15 mouse cellular contexts compared by ENCODE assay signal in the genomic region with DNA sequence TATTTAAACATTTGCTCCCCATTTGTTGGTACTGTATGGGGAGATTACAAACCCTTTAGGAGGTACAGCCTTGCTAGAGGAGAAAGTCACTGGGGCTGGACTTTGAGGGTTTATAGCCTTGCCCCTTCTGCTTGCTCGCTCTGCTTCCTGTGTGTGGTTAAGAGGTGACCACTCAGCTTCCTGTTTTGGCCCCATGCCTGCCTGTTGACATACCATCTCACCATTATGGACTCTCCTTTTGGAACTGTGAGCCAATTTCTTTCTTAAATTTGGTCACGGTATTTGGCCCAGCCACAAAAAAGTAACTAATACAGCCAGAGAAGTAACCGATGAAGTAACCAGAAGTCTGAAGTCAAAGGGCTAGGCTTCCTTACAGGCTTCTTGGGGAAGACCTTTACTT. TPM values are rescaled to one million over a fixed set of nuclear protein-coding genes. Genes with fewer than 3 reads are reported as not detected.
DNase-seq lines count a peak whose midpoint lies in the region; ATAC-seq and TF ChIP-seq lines count a peak whose summit lies in the region.
"Had no signal": no experiment of that assay in that cellular context is flagged by ENCODE, and none has a peak within 500 bp of the region (broad histone marks: within the 10 kb centered on the region; RNA-seq: fewer than 3 reads in every experiment).

No protein-coding gene starts in this region.

- H3K9me3 ChIP-seq in megakaryocyte, embryonic 14.5 days: peaks cover 8% of the 10 kb centered on the region
- H3K9me3 ChIP-seq in stomach, postnatal 0 days (ENCODE audit: control insufficient read depth, low read length): no peaks in the 10 kb centered on the region
- H3K9me3 ChIP-seq: embryonic facial prominence, embryonic 12.5 days; forebrain, embryonic 10.5 days; limb, embryonic 10.5 days; midbrain, embryonic 15.5 days had no signal

- H3K27ac ChIP-seq in cerebellum, adult 2 months (ENCODE audit: insufficient read depth, low read length): no peak overlapping the region
- H3K27ac ChIP-seq in stomach, postnatal 0 days (replicated peaks): no peak overlapping the region
- H3K27ac ChIP-seq: embryonic facial prominence, embryonic 12.5 days; forebrain, embryonic 10.5 days; hindbrain, embryonic 14.5 days; limb, embryonic 10.5 days; midbrain, embryonic 15.5 days had no signal

- peaks cover 11% of the 10 kb centered on the region for H3K36me3 ChIP-seq in megakaryocyte, embryonic 14.5 days (replicated peaks; ENCODE audit: low read length)
- no peaks in the 10 kb centered on the region for H3K36me3 ChIP-seq in stomach, postnatal 0 days (ENCODE audit: control insufficient read depth, insufficient read depth, low read length)
- H3K36me3 ChIP-seq: embryonic facial prominence, embryonic 12.5 days; forebrain, embryonic 10.5 days; limb, embryonic 10.5 days; midbrain, embryonic 15.5 days had no signal

- TF ChIP-seq EP300 in stomach, postnatal 0 days (optimal IDR thresholded peaks at IDR 0.05): no peak

- H3K27me3 ChIP-seq in megakaryocyte, embryonic 14.5 days (replicated peaks): no peaks in the 10 kb centered on the region
- no peaks in the 10 kb centered on the region for H3K27me3 ChIP-seq in cerebellum, adult 2 months (ENCODE audit: control insufficient read depth, insufficient read depth, low read length)
- H3K27me3 ChIP-seq in stomach, postnatal 0 days (ENCODE audit: control insufficient read depth, insufficient read depth, low read length): no peaks in the 10 kb centered on the region
- H3K27me3 ChIP-seq: embryonic facial prominence, embryonic 12.5 days; midbrain, embryonic 15.5 days had no signal

- peak; percentile 96 for ATAC-seq in common myeloid progenitor, adult 5-6 weeks (replicated peaks; ENCODE audit: low read depth, poor library complexity, severe bottlenecking)
- ATAC-seq in stomach, postnatal 0 days (ENCODE audit: low FRiP score, low TSS enrichment): no peak
- ATAC-seq: midbrain, embryonic 15.5 days had no signal

- TF ChIP-seq CTCF in cerebellum, adult 2 months (IDR thresholded peaks at IDR 0.05; ENCODE audit: borderline replicate concordance, insufficient read depth, low read depth, low read length): no peak
- no peak for TF ChIP-seq CTCF in stomach, postnatal 0 days (IDR thresholded peaks at IDR 0.05; ENCODE audit: low read depth)

- WGBS in cerebellum, adult 2 months: 83% methylated on average over 3 of the region's 3 CpGs
- WGBS in stomach, postnatal 0 days: 89% methylated on average over 3 of the region's 3 CpGs

- H3K4me3 ChIP-seq in megakaryocyte, embryonic 14.5 days (replicated peaks): peak overlapping the region; percentile 86
- H3K4me3 ChIP-seq in cerebellum, adult 2 months (replicated peaks; ENCODE audit: insufficient read depth, low read depth, low read length): no peak overlapping the region
- H3K4me3 ChIP-seq in stomach, postnatal 0 days (ENCODE audit: low read depth, low read length): no peak overlapping the region
- H3K4me3 ChIP-seq: embryonic facial prominence, embryonic 12.5 days; forebrain, embryonic 10.5 days; limb, embryonic 10.5 days; midbrain, embryonic 15.5 days had no signal

- H3K9ac ChIP-seq in stomach, postnatal 0 days (ENCODE audit: low read length): no peak overlapping the region
- H3K9ac ChIP-seq: embryonic facial prominence, embryonic 12.5 days; hindbrain, embryonic 14.5 days; midbrain, embryonic 15.5 days had no signal

- peaks cover 64% of the 10 kb centered on the region for H3K4me1 ChIP-seq in megakaryocyte, embryonic 14.5 days
- no peaks in the 10 kb centered on the region for H3K4me1 ChIP-seq in cerebellum, adult 2 months (ENCODE audit: control insufficient read depth, insufficient read depth, low read length)
- H3K4me1 ChIP-seq in stomach, postnatal 0 days (replicated peaks; ENCODE audit: control insufficient read depth, insufficient read depth): no peaks in the 10 kb centered on the region
- H3K4me1 ChIP-seq: embryonic facial prominence, embryonic 12.5 days; midbrain, embryonic 15.5 days had no signal

- H3K4me2 ChIP-seq in stomach, postnatal 0 days (replicated peaks; ENCODE audit: low read depth): no peak overlapping the region
- H3K4me2 ChIP-seq: embryonic facial prominence, embryonic 12.5 days; hindbrain, embryonic 14.5 days; midbrain, embryonic 15.5 days had no signal

- peak; percentile 58 for DNase-seq in 3T3-L1 (ENCODE audit: low read depth, low spot score)
- peak; percentile 20 to 37 for DNase-seq in B cell, adult 2 months
- DNase-seq in cerebellum, adult 2 months: no peak
- no peak for DNase-seq in retina, postnatal 1 day
- no peak for DNase-seq in stomach, postnatal 0 days (ENCODE audit: low spot score)
- DNase-seq: cerebellum, postnatal 25 days; kidney, adult 18-20 months; kidney, postnatal 25 days had no signal

- no peak for TF ChIP-seq POLR2A in cerebellum, adult 2 months (IDR thresholded peaks at IDR 0.05; ENCODE audit: borderline replicate concordance, insufficient read depth, low read length)

RNA-seq across cellular contexts. Expression of a gene that starts 30.7 kb away (rescaled TPM):
- total RNA-seq in common myeloid progenitor, adult 5-6 weeks (2017): 3.4 and 3.7 TPM in 2 replicates
- polyA plus RNA-seq in megakaryocyte, embryonic 14.5 days (2012; ENCODE audit: insufficient read depth, low replicate concordance): 1.7 TPM in 2 replicates
- polyA plus RNA-seq in cerebellum, adult 2 months (2012; rRNA removed): 3.4 and 8.4 TPM in 2 replicates
- polyA plus RNA-seq in stomach, postnatal 0 days (2015; fragmentation: Nextera tagmentation; extraction: Ambion mirVana): 11.1 and 11.3 TPM in 2 replicates

Comparison
In these comparisons a context has a peak if more than half of its experiments do, and no peak if none do; other contexts are left out.
1. DNase-seq: peak in 3T3-L1 (single experiment) and B cell, adult 2 months (2 of 2); none in cerebellum, adult 2 months (0 of 2), retina, postnatal 1 day (single experiment) and stomach, postnatal 0 days (single experiment).